Mouse (Mus musculus) G1E (cell line): ENCODE measurements around the gene Ppp3ca. TPM values are rescaled to one million over a fixed set of nuclear protein-coding genes. Genes with fewer than 3 reads are reported as not detected.
A peak's percentile ranks its signal among the peaks of the same experiment; 100 is the strongest.

Experiments
- ATAC-seq: 2 replicates; pipeline ENCODE4 v1.8.0; 2016; ENCODE audit warnings: mild to moderate bottlenecking; ENCODE audit not compliant: insufficient number of reproducible peaks, poor library complexity, low FRiP score, severe bottlenecking; ENCODE audit errors: extremely low read depth
- DNase-seq: peaks from one replicate; pipeline ENCODE4 v3.0.0; 2012; ENCODE audit warnings: low spot score
- H3K27me3 ChIP-seq: 2 replicates; pipeline ENCODE4 v1.6.1; 2012; ENCODE audit warnings: mild to moderate bottlenecking, low read length, inconsistent platforms; ENCODE audit not compliant: insufficient read depth
- H3K36me3 ChIP-seq: replicated peaks from 2 replicates; pipeline ENCODE3; 2012; ENCODE audit warnings: mild to moderate bottlenecking, inconsistent platforms
- H3K4me1 ChIP-seq: 2 replicates; pipeline ENCODE4 v1.6.1; 2012; ENCODE audit warnings: low read depth, low read length, inconsistent platforms, mixed read lengths; ENCODE audit not compliant: insufficient read depth
- H3K4me3 ChIP-seq: 2 replicates; pipeline ENCODE4 v1.5.1; 2012; ENCODE audit warnings: low read depth, mild to moderate bottlenecking, inconsistent platforms, low read length, moderate library complexity, mixed read lengths
- H3K9me3 ChIP-seq: replicated peaks from 2 replicates; pipeline ENCODE4 v1.6.1; 2012; ENCODE audit warnings: inconsistent platforms
- CTCF ChIP-seq: IDR thresholded peaks from 2 replicates; pipeline ENCODE4 v1.5.1; 2012; ENCODE audit warnings: low read depth, low read length, inconsistent platforms, mixed read lengths
- GATA1 ChIP-seq: IDR thresholded peaks from 2 replicates; pipeline ENCODE4 v1.6.1; 2012; ENCODE audit warnings: borderline replicate concordance, low read length, inconsistent platforms, mixed read lengths
- GATA2 ChIP-seq: IDR thresholded peaks from 2 replicates; pipeline ENCODE4 v1.6.1; 2012; ENCODE audit warnings: low read depth, low read length, inconsistent platforms, borderline replicate concordance
- POLR2AphosphoS5 ChIP-seq: IDR thresholded peaks from 2 replicates; pipeline ENCODE4 v1.6.1; 2012; ENCODE audit warnings: low read depth, low read length, inconsistent platforms; ENCODE audit not compliant: insufficient replicate concordance
- TAL1 ChIP-seq: conservative IDR thresholded peaks from 2 replicates; pipeline ENCODE4 v1.6.1; 2012; ENCODE audit warnings: low read depth, low read length, inconsistent platforms, mixed read lengths
- polyA plus RNA-seq: library from polyadenylated mRNA; stranded (reverse); fragments of >175 nt; gene quantifications from 2 replicates; pipeline ENCODE4 v1.2.3, GENCODE M21; 2012
- total RNA-seq, 2 experiments: library from RNA; stranded (forward) in 1 of 2; stranded (reverse) in 1 of 2; fragments of 200-1000 nt in 1 of 2; fragments of >200 nt in 1 of 2; fragmentation: Nextera tagmentation in 1 of 2; gene quantifications; 2 replicates each; pipeline ENCODE4 v1.2.3; 2014 to 2017

Ppp3ca gene
- total and polyA plus RNA-seq, 3 experiments: 49.6 to 74.2 (median 52.8) TPM

GRCm38 (mm10) chr3:136665119-136665518 is 4.8 kb upstream of the Ppp3ca start:
- H3K9me3 ChIP-seq: 0 out of 2 replicates have a peak, but pooled peaks cover 2% of the 10 kb centered on the region
- 0 out of 2 replicates have a peak, but pooled peaks cover 3% of the 10 kb centered on the region for H3K27me3 ChIP-seq
- ATAC-seq (no peak), DNase-seq (no peak)
- TF ChIP-seq POLR2AphosphoS5: no peak
- TF ChIP-seq TAL1: no peak
- TF ChIP-seq GATA1: no peak
- TF ChIP-seq CTCF: no peak
- TF ChIP-seq GATA2: no peak
- no peaks in the 10 kb centered on the region for H3K36me3 ChIP-seq
- H3K4me3 ChIP-seq: no peak overlapping the region
- H3K4me1 ChIP-seq: peaks cover 13% of the 10 kb centered on the region

- H3K4me1 ChIP-seq: peaks cover 20% of the 10 kb centered on the region
- no peak overlapping the region for H3K4me3 ChIP-seq
- ATAC-seq (no peak), DNase-seq (no peak)
- no peak for TF ChIP-seq GATA1
- TF ChIP-seq TAL1: no peak
- no peak for TF ChIP-seq CTCF
- no peak for TF ChIP-seq POLR2AphosphoS5
- no peak for TF ChIP-seq GATA2
- H3K36me3 ChIP-seq: no peaks in the 10 kb centered on the region
- no peaks in the 10 kb centered on the region for H3K27me3 ChIP-seq
- 0 out of 2 replicates have a peak, but pooled peaks cover 2% of the 10 kb centered on the region for H3K9me3 ChIP-seq
These were observed 1.9 kb upstream of the Ppp3ca start for GRCm38 (mm10) chr3:136668072-136668471.

- ATAC-seq (peak; percentile 97), DNase-seq (peak; percentile 97)
- TF ChIP-seq POLR2AphosphoS5 (no peak), TAL1 (no peak), GATA2 (no peak), CTCF (no peak), GATA1 (no peak)
- peak overlapping the region; percentile 96 for H3K4me3 ChIP-seq
- H3K36me3 ChIP-seq: no peaks in the 10 kb centered on the region
- peaks cover 28% of the 10 kb centered on the region for H3K4me1 ChIP-seq
- H3K9me3 ChIP-seq: no peaks in the 10 kb centered on the region
- H3K27me3 ChIP-seq: no peaks in the 10 kb centered on the region
These were observed 454 bp upstream of the Ppp3ca start for GRCm38 (mm10) chr3:136669231-136670109.

GRCm38 (mm10) chr3:136670360-136671131 is 622 bp downstream of the Ppp3ca start:
- no peaks in the 10 kb centered on the region for H3K27me3 ChIP-seq
- DNase-seq (peak; percentile 68), ATAC-seq (no peak)
- no peaks in the 10 kb centered on the region for H3K36me3 ChIP-seq
- TF ChIP-seq TAL1: no peak
- TF ChIP-seq CTCF: no peak
- no peak for TF ChIP-seq POLR2AphosphoS5
- TF ChIP-seq GATA1: no peak
- TF ChIP-seq GATA2: no peak
- peak overlapping the region; percentile 96 for H3K4me3 ChIP-seq
- H3K4me1 ChIP-seq: peaks cover 29% of the 10 kb centered on the region
- H3K9me3 ChIP-seq: no peaks in the 10 kb centered on the region

GRCm38 (mm10) chr3:136671161-136671939 is 1.4 kb downstream of the Ppp3ca start:
- H3K27me3 ChIP-seq: no peaks in the 10 kb centered on the region
- ATAC-seq: peak; percentile 18
- H3K4me3 ChIP-seq: peak overlapping the region; percentile 96
- no peaks in the 10 kb centered on the region for H3K9me3 ChIP-seq
- DNase-seq: peak; percentile 83
- H3K36me3 ChIP-seq: no peaks in the 10 kb centered on the region
- H3K4me1 ChIP-seq: peaks cover 33% of the 10 kb centered on the region
- TF ChIP-seq GATA2 (no peak), CTCF (no peak), TAL1 (no peak), POLR2AphosphoS5 (no peak), GATA1 (no peak)
